Mouse (Mus musculus) gastrocnemius, postnatal 4 days (tissue): ENCODE measurements around the gene Spin1. TPM values are rescaled to one million over a fixed set of nuclear protein-coding genes. Genes with fewer than 3 reads are reported as not detected.
"Not testable (repeated sequence)": the region's sequence is repeated elsewhere in the genome, so short reads cannot be mapped to it uniquely, and the experiment has no call there.

Experiments used
- DNase-seq, 2 experiments: peaks; one replicate each; pipeline ENCODE4 v3.0.0; 2021 to 2022; ENCODE audit warnings: low spot score in 2 of 2, mixed read lengths in 2 of 2
- total RNA-seq, 2 experiments: library from RNA; stranded (reverse); gene quantifications; 2 replicates each; pipeline ENCODE4 v1.2.3; 2021

Gene Spin1
- total RNA-seq, 2 experiments from 2014 or later, result 52.2 to 53.9 TPM

DNA sequence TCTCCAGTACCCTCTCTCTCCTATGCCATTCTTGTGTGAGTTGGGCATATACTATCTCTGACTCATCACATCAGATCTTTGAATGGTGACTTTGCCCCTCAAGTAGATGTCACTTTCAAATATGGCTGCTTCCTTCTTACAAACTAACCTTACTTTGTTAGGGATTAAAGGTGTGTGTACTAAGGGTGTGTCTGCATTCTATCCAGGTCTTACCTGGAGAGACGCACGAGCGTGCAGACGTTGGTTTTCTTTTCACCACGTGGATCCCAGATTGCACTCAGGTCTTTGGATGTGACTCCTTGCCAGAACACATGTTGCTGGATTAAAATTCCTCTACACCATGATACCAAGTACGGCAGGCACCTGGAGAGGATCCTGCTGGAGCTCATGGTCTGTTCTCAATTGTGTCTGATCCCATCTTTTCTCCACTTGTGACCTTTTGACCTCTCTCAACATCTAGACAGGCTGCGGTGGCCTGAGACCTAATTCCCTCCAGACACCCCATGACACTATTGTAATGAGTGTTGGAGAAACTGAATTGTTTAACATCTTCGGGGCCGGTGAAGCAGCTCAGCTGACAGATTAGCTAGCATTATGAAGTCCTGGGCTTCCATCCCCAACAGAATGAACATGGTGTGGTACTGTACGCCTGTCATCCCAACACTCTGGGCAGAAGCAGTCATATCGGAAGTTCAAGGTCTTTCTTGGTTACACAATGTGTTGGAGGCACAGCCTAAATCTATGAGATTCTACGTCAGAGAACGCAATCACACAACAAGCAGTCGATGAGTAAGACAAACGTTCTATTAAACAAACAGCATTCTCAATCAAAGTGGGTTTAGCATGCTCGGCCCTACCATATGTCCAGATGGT, 6.1 kb upstream of the Spin1 start:
- no peak for DNase-seq

DNA sequence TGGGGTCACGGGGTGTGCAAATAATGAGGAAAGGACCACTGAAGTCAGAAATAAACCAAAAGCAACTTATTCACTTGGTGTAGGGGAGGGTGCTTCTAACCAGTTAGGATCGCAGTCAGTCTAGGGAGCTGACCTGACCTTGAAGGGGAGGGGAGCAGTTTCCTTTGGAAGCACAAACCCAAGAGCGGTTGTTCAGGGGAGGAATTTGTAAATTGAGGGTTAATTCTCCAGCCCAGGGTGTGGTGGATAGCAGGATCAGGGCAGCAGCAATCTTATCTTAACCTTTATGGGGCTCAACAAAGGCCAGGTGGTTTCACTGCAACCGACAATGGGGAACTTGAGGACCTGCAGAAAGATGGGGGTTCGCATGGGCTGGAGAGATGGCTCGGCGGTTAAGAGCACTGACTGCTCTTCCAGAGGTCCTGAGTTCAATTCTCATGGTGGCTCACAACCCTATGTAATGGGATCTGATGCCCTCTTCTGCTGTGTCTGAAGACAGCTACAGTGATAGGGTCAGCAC, 5.4 kb upstream of the Spin1 start:
- DNase-seq, result no peak

DNA sequence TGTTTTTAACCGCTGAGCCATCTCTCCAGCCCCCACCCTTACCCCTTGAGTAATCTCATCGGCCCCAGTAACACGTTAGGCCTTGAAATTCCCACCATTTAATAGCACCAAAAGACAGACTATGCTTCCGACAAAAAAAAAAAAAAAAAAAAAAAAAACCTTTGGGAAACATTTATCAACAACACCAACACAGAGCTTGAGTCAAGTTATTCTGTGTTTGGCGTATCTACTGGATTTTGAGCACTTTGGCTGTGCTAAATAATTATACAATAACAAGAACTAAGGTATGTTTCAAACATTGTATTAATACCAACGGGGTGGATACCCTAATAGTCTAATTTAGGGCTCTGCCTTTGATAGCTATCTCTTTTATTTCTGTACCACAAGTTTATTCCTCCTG, 4.0 kb upstream of the Spin1 start:
- no peak for DNase-seq

DNA sequence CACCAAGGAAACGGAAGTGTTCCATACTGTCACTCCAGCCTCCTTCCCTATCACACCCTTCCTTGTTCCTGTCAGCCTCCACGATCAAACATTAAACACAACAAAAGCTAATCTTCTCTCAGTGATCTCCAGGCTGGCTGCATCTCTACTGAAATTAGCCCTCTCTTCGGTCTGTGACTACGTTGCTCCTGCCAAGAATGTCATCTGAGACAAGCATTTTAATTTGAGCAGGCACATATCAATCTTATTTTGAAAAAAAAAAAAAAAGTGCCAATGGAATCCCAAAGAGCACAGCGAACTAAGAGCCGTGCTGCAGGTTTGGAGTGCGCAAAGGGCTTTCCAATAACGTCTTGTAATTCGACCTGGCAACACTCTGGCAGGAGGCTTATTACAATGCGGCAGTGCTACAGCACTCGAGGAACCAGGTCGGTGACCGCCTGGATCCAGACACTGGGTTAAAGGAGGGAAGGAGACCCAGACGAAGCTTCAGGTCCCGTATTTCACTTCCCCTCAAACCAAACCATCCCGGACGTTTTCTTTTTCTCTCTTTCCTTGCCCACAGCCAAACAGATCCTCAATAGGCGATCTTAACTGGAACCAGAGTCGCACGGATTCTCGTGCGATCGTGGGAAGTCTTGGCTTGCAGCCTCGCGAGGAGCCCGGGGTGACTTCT, 984 bp upstream of the Spin1 start:
- peak in 1 of 2 experiments; percentile 13 for DNase-seq

DNA sequence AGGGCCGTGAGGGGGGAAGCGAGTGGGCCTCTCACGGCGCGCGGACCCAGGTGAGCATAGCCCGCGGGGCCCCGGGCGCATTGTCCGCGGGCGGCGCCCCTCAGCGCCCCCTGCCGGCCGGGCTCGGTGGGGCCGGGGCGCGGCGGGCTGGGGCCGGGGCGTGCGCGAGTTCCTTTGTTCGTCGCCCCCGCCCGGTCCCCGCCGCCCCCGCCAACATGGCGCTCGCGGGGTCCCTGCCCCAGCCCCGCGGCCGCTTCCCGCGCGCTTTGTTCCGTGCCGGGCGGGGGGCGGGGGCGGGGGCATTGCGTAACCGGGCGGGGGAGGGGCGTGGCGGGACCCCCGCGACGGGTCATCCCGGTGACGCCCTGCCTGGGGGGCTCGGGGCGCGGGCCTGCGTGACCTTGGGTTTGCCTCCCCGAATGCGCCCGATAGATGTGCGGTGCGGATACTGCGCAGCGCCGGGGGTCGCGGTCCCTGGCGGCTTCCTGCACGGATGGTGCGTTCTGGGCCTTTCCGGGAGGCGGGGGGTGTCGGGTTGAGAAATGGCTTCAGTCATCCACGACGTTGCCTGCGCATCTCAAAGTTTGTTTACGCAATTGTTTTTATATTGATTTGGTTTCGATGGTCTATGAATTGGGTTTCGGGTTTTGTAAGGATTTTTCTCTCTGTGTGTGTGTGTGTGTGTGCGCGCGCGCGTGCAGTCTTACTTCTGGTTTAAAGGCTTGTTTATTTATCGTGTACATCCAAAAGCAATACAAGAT, 516 bp downstream of the Spin1 start:
- peak; percentile 50 to 64 for DNase-seq

DNA sequence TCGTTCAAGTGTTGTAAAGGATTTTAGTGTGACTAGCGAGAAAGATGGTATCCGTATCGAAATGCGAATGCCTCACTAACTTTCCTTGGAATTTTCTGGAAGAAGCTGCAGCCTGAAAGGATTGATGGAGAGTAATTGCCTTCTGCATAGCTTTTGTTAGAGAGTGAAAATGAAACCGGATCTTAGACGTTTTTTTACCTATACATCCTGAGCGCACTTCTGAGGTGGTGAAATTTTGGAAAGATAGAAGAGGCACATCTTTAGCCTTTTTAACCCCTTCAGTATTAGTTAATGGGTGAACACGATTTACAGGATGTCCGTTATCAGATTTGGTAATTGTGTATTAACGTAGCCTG, 1.1 kb downstream of the Spin1 start:
- no peak for DNase-seq

DNA sequence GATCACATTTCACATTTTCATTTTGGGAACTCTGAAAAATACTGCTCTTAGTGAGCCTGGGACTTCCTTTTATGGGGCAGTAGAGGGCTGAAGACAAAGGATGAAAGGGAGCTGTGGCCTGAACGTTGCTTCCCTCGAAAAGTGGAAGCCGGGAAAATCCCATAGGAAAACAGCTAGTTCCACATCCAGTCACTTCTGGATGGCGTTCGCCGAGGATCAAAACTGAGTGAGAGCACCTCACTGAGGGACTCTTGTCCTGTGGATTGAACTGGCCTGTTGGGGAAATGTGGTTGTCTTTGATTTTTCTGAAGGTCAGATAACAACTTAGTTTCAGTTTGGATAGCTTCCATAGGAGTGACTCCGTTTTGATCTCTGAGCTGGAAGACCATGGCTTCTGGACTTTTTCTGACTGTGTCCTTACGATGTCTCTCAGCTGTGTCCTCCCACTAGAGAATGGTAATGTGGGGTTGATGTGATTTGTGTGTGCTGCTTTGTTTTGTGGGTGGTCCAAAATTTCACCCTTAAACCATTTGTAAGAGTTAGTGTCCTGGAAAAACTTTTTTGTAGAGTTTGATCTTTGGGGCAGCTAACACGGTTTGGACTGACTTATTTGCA, 2.5 kb downstream of the Spin1 start:
- DNase-seq, result no peak

DNA sequence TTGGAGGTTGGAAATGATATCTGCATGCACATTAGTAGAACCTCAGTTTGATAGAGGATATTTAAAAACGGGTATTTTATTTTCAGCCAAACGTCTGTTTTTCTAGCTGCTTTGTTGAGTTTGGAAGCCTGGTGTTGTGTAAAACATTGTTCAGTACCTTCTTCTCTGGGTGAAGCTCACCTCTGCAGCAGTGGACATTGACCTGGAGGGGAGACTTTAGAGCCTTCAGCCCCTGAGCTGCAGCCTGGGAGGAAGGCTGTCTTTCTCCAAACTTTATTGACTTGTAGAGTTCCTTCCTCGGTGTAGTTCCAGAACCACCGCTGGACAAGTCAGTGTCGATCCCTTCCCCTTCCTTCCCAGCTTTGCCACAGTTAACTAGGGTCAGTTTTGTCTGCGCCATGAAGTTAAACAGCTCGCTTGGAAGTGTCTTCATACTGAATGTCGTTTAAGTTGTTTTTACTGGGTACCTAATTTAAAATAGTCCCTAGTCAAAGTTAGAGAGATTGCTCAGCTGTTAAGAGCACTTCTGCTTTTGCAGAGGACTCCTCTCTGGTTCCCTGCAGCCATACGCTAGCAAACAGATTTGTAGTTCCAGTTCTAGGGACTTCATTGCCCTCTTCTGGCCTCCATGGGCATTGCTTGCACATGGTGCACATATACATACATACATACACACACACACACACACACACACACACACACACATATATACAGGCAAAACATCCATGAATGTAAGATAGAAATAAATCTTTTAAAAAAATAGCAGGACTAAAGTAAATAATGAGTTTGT, 3.4 kb downstream of the Spin1 start:
- DNase-seq, result no peak

DNA sequence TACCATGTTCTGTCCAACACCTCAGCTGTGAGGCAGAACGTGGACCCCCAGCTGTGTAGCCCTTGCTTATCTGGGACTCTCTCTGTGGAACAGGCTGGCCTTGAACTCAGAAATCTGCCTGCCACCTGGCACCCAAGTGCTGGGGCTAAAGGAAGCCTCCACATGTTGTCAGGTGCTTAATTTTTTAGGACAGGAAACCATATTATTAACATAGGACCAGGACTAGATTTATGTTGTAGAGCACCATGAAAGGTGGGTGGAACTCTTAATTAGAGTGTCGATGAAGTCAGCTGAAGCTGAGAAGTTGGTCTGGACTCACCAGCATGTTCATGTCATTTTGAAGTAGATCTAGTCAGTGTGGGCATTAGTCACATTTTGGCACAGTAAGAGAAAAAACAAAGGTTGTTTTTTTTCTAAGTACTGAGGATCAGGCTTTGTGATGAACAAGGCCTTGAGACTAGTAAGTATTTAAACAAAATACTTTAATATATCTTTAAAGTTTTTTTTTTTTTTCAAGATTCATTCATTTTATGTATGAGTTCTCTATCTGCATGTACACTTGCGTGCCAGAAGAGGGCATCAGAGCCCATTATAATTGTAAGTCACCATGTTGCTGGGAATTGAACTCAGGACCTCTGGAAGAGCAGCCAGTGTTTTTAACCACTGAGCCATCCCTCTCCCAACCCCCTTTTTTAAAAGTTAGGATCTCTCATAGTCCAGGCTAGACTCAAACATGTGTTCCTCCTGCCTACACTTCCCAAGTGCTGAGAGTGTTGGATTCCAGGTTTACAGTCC, 5.4 kb downstream of the Spin1 start:
- DNase-seq, result no peak

DNA sequence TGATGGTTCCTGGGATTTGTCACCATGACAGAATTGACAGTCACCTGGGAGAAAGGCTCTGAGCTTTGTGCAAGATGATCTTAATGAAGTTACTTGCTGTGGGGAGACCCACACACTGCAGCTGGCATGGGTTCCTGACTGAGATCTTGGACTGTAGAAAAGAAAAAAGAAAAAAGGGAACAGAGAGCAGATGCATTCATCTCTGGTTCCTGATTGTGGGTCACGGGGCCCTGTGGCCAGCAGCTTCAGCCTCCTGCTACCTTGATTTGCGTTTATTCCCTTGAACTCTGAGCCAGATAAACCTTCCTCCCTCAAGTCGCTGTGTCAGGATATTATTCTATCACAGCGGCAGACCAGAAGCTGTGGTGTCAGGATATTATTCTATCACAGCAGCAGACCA, 6.1 kb downstream of the Spin1 start:
- no peak for DNase-seq

DNA sequence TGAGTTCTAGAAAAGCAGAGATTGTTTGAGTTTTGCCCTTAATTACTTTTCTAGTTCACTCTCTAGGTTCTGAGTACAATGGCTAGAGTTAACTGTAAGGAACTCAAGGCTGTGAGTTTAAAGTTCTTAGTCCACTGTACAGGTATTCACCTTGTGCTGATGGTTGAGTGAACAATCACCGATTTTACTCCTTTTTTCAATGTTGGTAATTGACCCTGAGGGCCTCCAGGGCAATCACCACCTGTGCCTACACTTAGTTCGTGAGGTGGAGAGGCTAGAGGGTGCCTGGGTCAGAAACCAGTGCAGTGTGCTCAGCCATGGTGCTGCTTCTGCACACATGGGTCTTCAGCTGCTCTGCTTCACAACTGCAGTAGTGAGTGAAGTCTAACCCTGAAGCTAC, 8.8 kb downstream of the Spin1 start:
- DNase-seq, result no peak

DNA sequence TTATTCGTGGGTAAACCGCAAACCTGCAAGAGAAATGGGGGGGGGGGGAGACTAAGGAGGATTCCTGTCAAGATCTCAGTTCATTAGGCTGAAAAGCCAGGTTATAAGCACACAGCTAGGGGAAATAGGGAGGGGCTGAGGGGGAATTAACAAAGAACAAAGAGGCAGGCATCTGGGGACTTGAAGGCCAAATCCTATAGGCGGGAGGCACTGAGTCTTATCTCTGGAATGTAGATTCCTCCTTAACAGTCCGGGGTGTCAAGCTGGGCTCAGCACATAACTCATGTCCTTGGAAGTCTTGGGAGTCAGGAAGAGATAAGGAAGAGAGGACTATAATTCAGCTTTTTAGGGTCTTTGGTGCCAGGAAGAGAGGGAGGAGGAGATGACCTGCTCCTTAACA, 13.7 kb downstream of the Spin1 start:
- DNase-seq, result not testable (repeated sequence)

DNA sequence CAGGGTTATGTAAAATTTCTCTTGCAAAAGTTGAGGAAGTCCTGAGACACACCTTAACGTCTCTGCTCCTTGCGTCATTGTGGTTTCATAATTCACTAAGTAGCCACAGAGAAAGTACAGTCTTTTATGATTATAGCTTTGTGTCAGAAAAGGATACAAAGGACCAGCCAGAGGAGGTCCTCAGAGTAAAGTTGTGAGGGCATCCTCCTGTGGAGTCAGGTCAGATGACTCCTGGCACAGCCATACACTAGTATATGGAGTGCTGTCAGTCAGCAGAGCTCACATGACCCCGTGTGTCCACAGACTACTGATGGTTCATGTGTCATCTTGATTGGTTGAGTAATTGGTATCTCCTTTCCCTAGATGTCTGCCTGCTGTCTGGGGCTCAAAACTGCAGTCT, 15.1 kb downstream of the Spin1 start:
- DNase-seq, result no peak

DNA sequence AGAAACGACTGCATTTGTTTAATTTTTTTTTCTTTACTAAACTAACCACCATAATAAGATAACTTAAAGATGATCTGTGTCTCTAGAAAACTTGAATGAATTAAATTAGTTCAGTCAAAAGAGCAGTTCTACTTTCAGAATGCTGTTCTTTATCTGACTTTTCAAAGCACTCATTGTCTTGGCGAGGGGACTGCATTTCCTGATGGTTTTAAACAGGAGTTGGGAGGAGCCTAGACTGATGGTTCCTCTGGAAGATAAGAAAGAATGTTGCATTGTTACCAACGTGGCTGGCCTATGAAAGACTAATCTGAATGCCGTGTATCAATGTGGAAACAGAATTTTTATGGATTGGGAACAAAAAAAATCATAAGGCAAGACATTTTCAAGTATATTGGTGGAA, 20.1 kb downstream of the Spin1 start:
- no peak for DNase-seq

DNA sequence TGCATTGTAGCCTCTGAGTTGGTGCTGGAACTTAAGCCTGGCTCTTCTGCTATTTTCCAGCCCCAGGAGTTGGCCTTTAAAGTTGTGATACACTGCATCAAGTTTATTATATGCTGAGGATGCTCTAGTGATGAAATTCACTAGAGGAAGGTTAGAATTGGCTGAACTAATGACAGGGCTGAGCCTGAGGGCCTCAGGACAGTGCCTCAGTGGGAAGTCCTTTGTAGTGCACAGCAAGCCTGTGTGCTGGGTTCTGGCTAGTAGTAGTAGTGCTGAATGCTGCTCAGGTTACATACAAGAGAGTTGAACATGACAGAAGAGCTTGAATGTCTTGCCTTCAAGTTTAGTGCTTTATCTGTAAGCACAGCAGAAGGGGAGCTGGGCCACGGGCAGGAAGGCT, 21.3 kb downstream of the Spin1 start:
- DNase-seq, result no peak

DNA sequence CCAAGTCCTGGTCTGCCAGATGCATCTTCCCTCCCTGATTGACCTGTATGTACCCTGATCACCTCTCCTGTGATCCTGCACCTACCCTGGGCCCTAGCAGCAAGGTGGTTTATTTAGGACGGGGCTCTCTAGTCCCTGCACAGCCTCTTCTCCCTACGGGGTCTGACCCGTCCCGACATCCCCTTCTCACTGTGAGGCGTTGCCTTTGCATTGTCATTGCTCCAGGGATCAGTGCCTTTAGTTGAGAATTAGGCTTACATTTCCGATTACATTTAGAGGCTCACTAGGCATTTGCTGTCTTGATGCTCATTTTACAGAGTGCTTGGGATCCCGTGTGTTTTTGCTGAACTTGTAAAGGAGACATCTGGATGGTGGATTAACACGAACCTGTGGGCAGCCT, 22.1 kb downstream of the Spin1 start:
- no peak for DNase-seq

DNA sequence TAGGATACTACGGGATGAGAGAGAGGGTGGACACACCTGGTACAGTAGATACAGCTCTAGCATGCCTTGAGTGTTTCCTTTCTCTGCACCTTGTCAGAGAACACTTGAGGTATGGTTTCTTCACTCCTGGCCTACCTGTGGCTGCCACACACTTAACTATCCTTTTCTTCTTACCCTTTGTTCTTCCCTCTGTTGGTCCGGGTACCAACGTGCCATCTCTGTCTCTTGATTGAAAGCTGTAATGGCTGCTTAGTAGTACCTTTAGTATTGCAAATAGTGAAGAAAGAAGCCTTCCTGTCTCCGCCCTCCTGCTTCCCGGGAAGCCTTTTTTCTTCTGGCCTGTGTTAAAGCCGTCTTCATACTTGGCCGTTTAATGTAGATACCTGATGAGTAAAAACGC, 24.7 kb downstream of the Spin1 start:
- no peak for DNase-seq

DNA sequence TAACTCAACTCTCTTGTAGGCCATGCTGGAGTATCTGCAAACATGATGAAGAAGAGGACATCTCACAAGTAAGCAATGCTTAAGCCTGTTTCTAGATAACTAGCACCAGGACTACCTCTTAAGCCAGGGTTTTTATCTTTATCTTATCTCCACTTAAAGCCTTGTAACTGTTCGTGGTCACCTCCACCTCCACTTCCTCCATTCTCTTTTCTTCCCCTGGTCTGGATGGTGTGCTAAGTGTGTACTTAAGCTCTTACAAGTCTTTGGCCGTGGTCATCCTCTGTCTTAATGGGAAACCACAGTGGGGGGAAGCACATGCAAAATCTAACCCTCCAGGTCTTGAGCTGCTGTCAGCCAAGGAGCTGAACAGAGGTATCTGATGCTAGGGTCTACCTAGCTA, 27.2 kb downstream of the Spin1 start:
- no peak for DNase-seq

DNA sequence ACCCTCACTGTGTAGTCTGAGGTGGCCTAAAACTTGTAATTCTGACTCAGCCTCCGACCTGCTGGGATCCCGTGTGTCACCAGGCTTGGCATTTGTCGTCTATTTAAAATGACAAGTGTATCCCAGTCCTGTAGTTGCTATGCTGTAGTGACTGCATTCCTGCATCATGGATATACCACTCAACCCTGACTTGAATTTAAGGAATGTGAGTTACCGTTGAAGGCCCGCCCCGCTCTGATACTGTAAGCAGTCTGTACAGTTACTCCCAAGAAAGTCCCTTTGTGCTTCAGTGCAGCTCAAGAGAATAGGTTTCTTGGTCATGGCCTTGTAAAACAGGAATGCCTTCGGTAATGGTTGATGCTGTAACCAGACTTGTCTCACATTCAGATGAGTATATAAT, 27.7 kb downstream of the Spin1 start:
- no peak for DNase-seq

DNA sequence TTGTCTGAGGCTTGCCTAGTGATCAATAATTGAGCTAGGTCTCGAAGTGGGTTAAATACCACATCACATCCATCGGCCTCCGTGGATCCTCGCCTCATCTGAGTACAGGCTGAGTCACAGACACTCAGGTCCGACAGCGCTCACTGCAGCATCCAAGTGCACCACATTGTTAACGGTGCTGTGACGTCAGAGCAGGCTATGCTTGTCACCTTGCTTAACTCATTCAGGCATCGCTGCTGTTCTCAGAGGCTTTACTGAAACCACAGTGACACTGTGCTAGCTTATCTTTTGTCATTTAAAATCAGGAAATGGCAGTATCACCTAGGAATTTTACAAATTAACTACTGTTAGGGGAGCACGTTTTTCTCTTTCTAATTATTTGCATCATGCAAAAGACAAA, 30.5 kb downstream of the Spin1 start:
- DNase-seq, result no peak
